Mouse (Mus musculus) CH12.LX (cell line): ENCODE results near the gene Cwc27. TPM values are rescaled to one million over a fixed set of nuclear protein-coding genes. Genes with fewer than 3 reads are reported as not detected.

Experiments
- DNase-seq: peaks from one replicate; pipeline ENCODE4 v3.0.0-alpha.2; 2013; ENCODE audit errors: extremely low read depth
- H3K27ac ChIP-seq: 2 replicates; pipeline ENCODE4 v1.5.1; 2012; ENCODE audit warnings: low read depth, mild to moderate bottlenecking, control low read depth, moderate library complexity; ENCODE audit not compliant: insufficient read depth
- H3K27me3 ChIP-seq: replicated peaks from 2 replicates; pipeline ENCODE3; 2012; ENCODE audit warnings: inconsistent platforms
- H3K36me3 ChIP-seq, 2 experiments: replicated peaks in 1 of 2; 2 replicates each; pipeline versions ENCODE3 to v1.6.1; 2012; ENCODE audit warnings: inconsistent platforms in 1 of 2, low read length in 1 of 2, mild to moderate bottlenecking in 1 of 2, mixed read lengths in 1 of 2, moderate library complexity in 1 of 2; ENCODE audit not compliant: control insufficient read depth in 1 of 2, insufficient read depth in 1 of 2
- H3K4me1 ChIP-seq, 2 experiments: 2 replicates each; pipeline ENCODE4 v1.6.1; 2012; ENCODE audit warnings: inconsistent platforms in 1 of 2, moderate library complexity in 1 of 2; ENCODE audit not compliant: insufficient read depth in 2 of 2, control insufficient read depth in 1 of 2
- H3K4me2 ChIP-seq: 2 replicates; pipeline ENCODE4 v1.6.1; 2012; ENCODE audit warnings: low read depth, mild to moderate bottlenecking, control low read depth; ENCODE audit not compliant: poor library complexity, insufficient read depth, severe bottlenecking
- H3K4me3 ChIP-seq, 3 experiments: fragments of 150-350 bp in 1 of 3; sonication (generic) in 1 of 3; replicated peaks in 1 of 3; 2 replicates each; pipeline versions ENCODE3 to v1.5.1; 2011 to 2012; ENCODE audit warnings: low read depth in 2 of 3, low read length in 2 of 3, mild to moderate bottlenecking in 2 of 3, moderate library complexity in 2 of 3, control low read depth in 1 of 3, improper control_type of control experiment in 1 of 3, inconsistent platforms in 1 of 3, mixed read lengths in 1 of 3; ENCODE audit not compliant: poor library complexity in 1 of 3
- H3K79me2 ChIP-seq: replicated peaks from 2 replicates; pipeline ENCODE4 v1.6.1; 2012; ENCODE audit warnings: mild to moderate bottlenecking, moderate library complexity; ENCODE audit not compliant: control insufficient read depth, poor library complexity, insufficient read depth, severe bottlenecking; ENCODE audit errors: extremely low read depth
- H3K9ac ChIP-seq: 2 replicates; pipeline ENCODE4 v1.6.1; 2012; ENCODE audit warnings: low read depth, mild to moderate bottlenecking, control low read depth, moderate library complexity; ENCODE audit not compliant: insufficient read depth
- H3K9me3 ChIP-seq: replicated peaks from 2 replicates; pipeline ENCODE3; 2012; ENCODE audit warnings: low read length, inconsistent platforms, mixed read lengths
- CHD1 ChIP-seq: IDR thresholded peaks from 2 replicates; pipeline ENCODE4 v1.6.1; 2012; ENCODE audit warnings: low read depth, low read length, improper control_type of control experiment, inconsistent platforms
- E2F4 ChIP-seq: IDR thresholded peaks from 2 replicates; pipeline ENCODE4 v1.6.1; 2011; ENCODE audit warnings: low read depth, low read length, improper control_type of control experiment; ENCODE audit not compliant: insufficient replicate concordance
- ELF1 ChIP-seq: IDR thresholded peaks from 2 replicates; pipeline ENCODE4 v1.6.1; 2014; ENCODE audit warnings: low read depth, mild to moderate bottlenecking, inconsistent platforms, low read length, improper control_type of control experiment
- EP300 ChIP-seq: IDR thresholded peaks from 2 replicates; pipeline ENCODE4 v1.6.1; 2011; ENCODE audit warnings: low read length, improper control_type of control experiment
- ETS1 ChIP-seq: conservative IDR thresholded peaks from 2 replicates; pipeline ENCODE4 v1.6.1; 2012; ENCODE audit warnings: low read depth, mild to moderate bottlenecking, inconsistent platforms, low read length, improper control_type of control experiment, moderate library complexity
- GABPA ChIP-seq: IDR thresholded peaks from 2 replicates; pipeline ENCODE4 v1.6.1; 2012; ENCODE audit warnings: low read depth, low read length, improper control_type of control experiment, inconsistent platforms; ENCODE audit not compliant: insufficient replicate concordance
- HCFC1 ChIP-seq: IDR thresholded peaks from 2 replicates; pipeline ENCODE4 v1.6.1; 2012; ENCODE audit warnings: low read depth, mild to moderate bottlenecking, inconsistent platforms, low read length, improper control_type of control experiment
- IRF4 ChIP-seq: IDR thresholded peaks from 2 replicates; pipeline ENCODE4 v1.6.1; 2014; ENCODE audit warnings: low read depth, mild to moderate bottlenecking, inconsistent platforms, low read length, improper control_type of control experiment
- JUND ChIP-seq: conservative IDR thresholded peaks from 2 replicates; pipeline ENCODE4 v1.6.1; 2011; ENCODE audit warnings: low read depth, low read length, improper control_type of control experiment
- KAT2A ChIP-seq: IDR thresholded peaks from 2 replicates; pipeline ENCODE4 v1.6.1; 2012; ENCODE audit warnings: low read length, improper control_type of control experiment, inconsistent platforms; ENCODE audit not compliant: insufficient replicate concordance
- MAFK ChIP-seq: IDR thresholded peaks from 2 replicates; pipeline ENCODE4 v1.6.1; 2011; ENCODE audit warnings: low read length, improper control_type of control experiment; ENCODE audit not compliant: insufficient replicate concordance
- MAX ChIP-seq: IDR thresholded peaks from 2 replicates; pipeline ENCODE4 v1.6.1; 2011; ENCODE audit warnings: low read length, improper control_type of control experiment
- MAZ ChIP-seq: IDR thresholded peaks from 2 replicates; pipeline ENCODE4 v1.6.1; 2012; ENCODE audit warnings: low read depth, mild to moderate bottlenecking, inconsistent platforms, low read length, improper control_type of control experiment, moderate library complexity
- MEF2A ChIP-seq: IDR thresholded peaks from 2 replicates; pipeline ENCODE4 v1.6.1; 2014; ENCODE audit warnings: low read depth, mild to moderate bottlenecking, inconsistent platforms, low read length, improper control_type of control experiment, borderline replicate concordance
- NELFE ChIP-seq: IDR thresholded peaks from 2 replicates; pipeline ENCODE4 v1.6.1; 2011; ENCODE audit warnings: low read depth, low read length, improper control_type of control experiment
- NRF1 ChIP-seq: IDR thresholded peaks from 2 replicates; pipeline ENCODE4 v1.6.1; 2014; ENCODE audit warnings: low read depth, mild to moderate bottlenecking, inconsistent platforms, low read length, improper control_type of control experiment, moderate library complexity
- PAX5 ChIP-seq: IDR thresholded peaks from 2 replicates; pipeline ENCODE4 v1.6.1; 2012; ENCODE audit warnings: low read length, inconsistent platforms, mixed read lengths
- POLR2A ChIP-seq: IDR thresholded peaks from 2 replicates; pipeline ENCODE4 v1.6.1; 2011; ENCODE audit warnings: low read depth, mild to moderate bottlenecking, improper control_type of control experiment, low read length
- RAD21 ChIP-seq: IDR thresholded peaks from 2 replicates; pipeline ENCODE4 v1.6.1; 2011; ENCODE audit warnings: low read depth, mild to moderate bottlenecking, low read length, improper control_type of control experiment, moderate library complexity
- SIN3A ChIP-seq: IDR thresholded peaks from 2 replicates; pipeline ENCODE4 v1.6.1; 2012; ENCODE audit warnings: low read length, improper control_type of control experiment, inconsistent platforms
- TBP ChIP-seq: conservative IDR thresholded peaks from 2 replicates; pipeline ENCODE4 v1.6.1; 2011; ENCODE audit warnings: low read depth, low read length, improper control_type of control experiment
- TCF12 ChIP-seq: IDR thresholded peaks from 2 replicates; pipeline ENCODE4 v1.6.1; 2014; ENCODE audit warnings: low read depth, mild to moderate bottlenecking, inconsistent platforms, low read length, improper control_type of control experiment
- USF1 ChIP-seq: IDR thresholded peaks from 2 replicates; pipeline ENCODE4 v1.6.1; 2014; ENCODE audit warnings: low read depth, mild to moderate bottlenecking, inconsistent platforms, low read length, improper control_type of control experiment
- USF2 ChIP-seq: conservative IDR thresholded peaks from 2 replicates; pipeline ENCODE4 v1.6.1; 2011; ENCODE audit warnings: low read depth, low read length, improper control_type of control experiment
- ZC3H11A ChIP-seq: IDR thresholded peaks from 2 replicates; pipeline ENCODE4 v1.6.1; 2012; ENCODE audit warnings: low read depth, mild to moderate bottlenecking, inconsistent platforms, low read length, improper control_type of control experiment
- ZMIZ1 ChIP-seq: IDR thresholded peaks from 2 replicates; pipeline ENCODE4 v1.6.1; 2012; ENCODE audit warnings: low read depth, mild to moderate bottlenecking, inconsistent platforms, low read length, improper control_type of control experiment
- dilution Hi-C: fragments of 300-500 bp; cut with MboI; formaldehyde crosslinking; loops from 2 replicates; pipeline ENCODE4 v1.14.3; 2020; ENCODE audit warnings: low sequenced_read_pairs; ENCODE audit not compliant: extremely low pct_unique_long_range_greater_than_20kb, extremely low pct_ligation_motif_present
- in situ Hi-C: fragments of 300-500 bp; cut with MboI; formaldehyde crosslinking; loops from 3 replicates; pipeline ENCODE4 v1.14.3; 2019; ENCODE audit warnings: low sequenced_read_pairs, low pct_ligation_motif_present, low pct_unique_long_range_greater_than_20kb, mixed read lengths
- polyA plus RNA-seq: library from polyadenylated mRNA; unstranded; fragments of >175 nt; gene quantifications from 2 replicates; pipeline ENCODE4 v1.2.1, GENCODE M21; 2012; ENCODE audit warnings: low read depth; ENCODE audit not compliant: insufficient read length
- total RNA-seq, 2 experiments: library from RNA; depleted of rRNA; stranded (reverse); fragments of 300-350 nt in 1 of 2; fragments of >200 nt in 1 of 2; gene quantifications; 2 replicates each; pipeline ENCODE4 v1.2.3; 2012 to 2014

Gene Cwc27
- total and polyA plus RNA-seq, 3 experiments, result 24.9 to 38.4 (median 26.0) TPM

DNA sequence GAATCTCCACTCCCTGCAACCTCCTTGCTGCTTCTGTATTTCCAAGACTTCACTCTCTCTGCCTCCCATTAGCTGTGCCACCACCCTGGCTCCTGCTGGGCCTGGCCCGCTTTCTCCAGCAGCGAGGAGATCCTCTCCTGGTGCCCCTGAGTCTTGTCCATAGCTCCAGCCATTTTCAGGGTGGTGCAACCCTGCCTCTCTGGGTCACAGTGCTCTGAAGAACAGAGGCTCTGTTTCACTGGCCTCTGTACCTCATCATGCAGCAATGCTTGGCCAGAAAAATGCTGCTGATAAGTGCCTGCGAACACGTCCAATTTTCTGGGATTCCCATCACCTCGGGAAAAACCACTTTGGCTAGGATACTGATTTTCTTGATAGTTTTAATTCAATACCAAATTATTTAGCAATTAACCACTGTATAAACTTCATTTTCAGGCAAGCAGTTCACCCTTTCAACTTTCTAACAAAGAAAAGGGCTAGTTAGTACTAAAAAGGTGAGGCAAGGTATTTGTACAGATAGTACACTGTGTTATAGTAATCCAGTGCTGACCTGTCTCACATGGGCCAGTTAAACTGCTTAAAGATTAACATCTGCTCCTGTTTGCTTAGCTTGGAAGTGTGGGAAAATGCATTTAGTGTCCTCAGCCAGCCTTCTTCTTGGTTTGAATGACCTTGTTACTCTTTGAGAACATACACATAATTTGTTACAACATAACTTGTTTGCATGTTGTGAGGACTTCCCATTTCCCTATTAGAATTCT lies 176.1 kb downstream of the Cwc27 start:
- H3K4me2 ChIP-seq, result no peak overlapping the region
- DNase-seq, result no peak
- peaks cover 0 to 25% of the 10 kb centered on the region in 2 experiments for H3K36me3 ChIP-seq
- no peak overlapping the region for H3K4me3 ChIP-seq
- H3K79me2 ChIP-seq, result no peaks in the 10 kb centered on the region
- no peaks in the 10 kb centered on the region for H3K4me1 ChIP-seq
- in situ Hi-C loops (no loop called here), dilution Hi-C loops (no loop called here)
- no peaks in the 10 kb centered on the region for H3K9me3 ChIP-seq
- H3K27me3 ChIP-seq, result no peaks in the 10 kb centered on the region
- H3K27ac ChIP-seq, result no peak overlapping the region
- no peak overlapping the region for H3K9ac ChIP-seq
- no peak for TF ChIP-seq PAX5
- no peak for TF ChIP-seq GABPA
- no peak for TF ChIP-seq TCF12
- no peak for TF ChIP-seq CHD1
- TF ChIP-seq MAX, result no peak
- no peak for TF ChIP-seq ETS1
- TF ChIP-seq NRF1, result no peak
- TF ChIP-seq NELFE, result no peak
- no peak for TF ChIP-seq MEF2A
- no peak for TF ChIP-seq TBP
- TF ChIP-seq KAT2A, result no peak
- no peak for TF ChIP-seq USF1
- no peak for TF ChIP-seq IRF4
- TF ChIP-seq SIN3A, result no peak
- no peak for TF ChIP-seq MAFK
- no peak for TF ChIP-seq MAZ
- TF ChIP-seq E2F4, result no peak
- TF ChIP-seq, all 38 proteins: peak for 0

DNA sequence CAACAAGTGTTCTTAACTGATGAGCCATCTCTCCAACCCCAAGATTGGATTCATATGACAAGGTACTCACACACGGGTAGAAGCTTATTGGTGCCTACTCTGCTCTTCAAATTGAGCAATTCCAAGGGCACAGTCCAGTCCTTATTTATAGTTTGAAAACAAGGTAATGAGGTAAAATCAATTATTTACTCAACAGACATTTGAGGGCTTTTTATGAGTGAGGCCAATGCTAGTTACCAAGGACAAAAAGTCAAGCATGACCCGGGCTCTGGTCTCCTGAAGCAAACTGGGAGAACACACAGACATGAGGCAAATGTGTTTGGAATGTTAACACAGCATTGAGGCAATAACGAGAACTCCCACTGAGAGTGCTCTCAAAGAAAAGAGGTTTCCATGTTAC lies 178.0 kb downstream of the Cwc27 start:
- Histone ChIP-seq H3K79me2 (no peaks in the 10 kb centered on the region), H3K4me3 (no peak overlapping the region), H3K9ac (no peak overlapping the region), H3K27ac (no peak overlapping the region), H3K4me2 (no peak overlapping the region), H3K27me3 (no peaks in the 10 kb centered on the region), H3K36me3 (peaks cover 0 to 22% of the 10 kb centered on the region in 2 experiments), H3K4me1 (no peaks in the 10 kb centered on the region), H3K9me3 (no peaks in the 10 kb centered on the region)
- DNase-seq, result no peak
- in situ Hi-C loops (no loop called here), dilution Hi-C loops (no loop called here)
- no peak for TF ChIP-seq MEF2A
- TF ChIP-seq PAX5, result no peak
- TF ChIP-seq IRF4, result no peak
- TF ChIP-seq GABPA, result no peak
- TF ChIP-seq ZMIZ1, result no peak
- no peak for TF ChIP-seq CHD1
- TF ChIP-seq HCFC1, result no peak
- no peak for TF ChIP-seq JUND
- no peak for TF ChIP-seq ELF1
- no peak for TF ChIP-seq POLR2A
- no peak for TF ChIP-seq EP300
- no peak for TF ChIP-seq RAD21
- TF ChIP-seq USF2, result no peak
- TF ChIP-seq ZC3H11A, result no peak
